Mouse (Mus musculus) forebrain, embryonic 11.5 days (tissue): ENCODE results near the gene Dpf1. TPM values are rescaled to one million over a fixed set of nuclear protein-coding genes. Genes with fewer than 3 reads are reported as not detected.

Experiments used
- ATAC-seq: fragments of 200-750 bp; cut with Nextera tagmentation; replicated peaks from 2 replicates; pipeline ENCODE4 v1.8.0; 2017; ENCODE audit warnings: moderate TSS enrichment; ENCODE audit not compliant: low FRiP score
- DNase-seq: peaks from one replicate; pipeline ENCODE4 v3.0.0-alpha.2; 2017; ENCODE audit warnings: low spot score
- H3K27ac ChIP-seq: fragments of 300-500 bp; sonication (generic); 2 replicates; pipeline ENCODE4 v1.5.1; 2014; ENCODE audit warnings: low read depth, low read length
- H3K27me3 ChIP-seq: fragments of 300-500 bp; sonication (generic); 2 replicates; pipeline ENCODE4 v1.6.1; 2014; ENCODE audit warnings: mild to moderate bottlenecking, low read length, mixed read lengths; ENCODE audit not compliant: control insufficient read depth, insufficient read depth
- H3K36me3 ChIP-seq: fragments of 300-500 bp; sonication (generic); 2 replicates; pipeline ENCODE4 v1.6.1; 2014; ENCODE audit warnings: mild to moderate bottlenecking, low read length, moderate library complexity, mixed read lengths; ENCODE audit not compliant: control insufficient read depth, insufficient read depth
- H3K4me1 ChIP-seq: fragments of 300-500 bp; sonication (generic); replicated peaks from 2 replicates; pipeline ENCODE4 v1.6.1; 2014; ENCODE audit warnings: low read length, mixed read lengths; ENCODE audit not compliant: control insufficient read depth, insufficient read depth
- H3K4me2 ChIP-seq: fragments of 300-500 bp; sonication (generic); 2 replicates; pipeline ENCODE4 v1.6.1; 2014; ENCODE audit warnings: low read depth, mild to moderate bottlenecking, low read length, moderate library complexity, mixed read lengths; ENCODE audit not compliant: severe bottlenecking
- H3K4me3 ChIP-seq: fragments of 300-500 bp; sonication (generic); 2 replicates; pipeline ENCODE4 v1.5.1; 2014; ENCODE audit warnings: low read depth, low read length
- H3K9ac ChIP-seq: fragments of 300-500 bp; sonication (generic); 2 replicates; pipeline ENCODE4 v1.6.1; 2014; ENCODE audit warnings: low read length
- H3K9me3 ChIP-seq: fragments of 300-500 bp; sonication (generic); 2 replicates; pipeline ENCODE4 v1.6.1; 2016; ENCODE audit warnings: low read length, mixed read lengths; ENCODE audit not compliant: control insufficient read depth
- WGBS: fragments of 180-500 bp; shearing (Covaris S2); extraction: QIAGEN DNeasy Blood & Tissue Kit; methylation state at CpG from one replicate; pipeline ENCODE4 v1.1.7; 2014; 5-methylcytosine and 5-hydroxymethylcytosine counted together
- polyA plus RNA-seq: library from polyadenylated mRNA; unstranded; fragments of >200 nt; fragmentation: Nextera tagmentation; extraction: Ambion mirVana; gene quantifications from 2 replicates; pipeline ENCODE4 v1.2.1, GENCODE M21; 2014

Gene Dpf1
- polyA plus RNA-seq, 1 experiment from 2014 or later = 76.0 TPM

DNA sequence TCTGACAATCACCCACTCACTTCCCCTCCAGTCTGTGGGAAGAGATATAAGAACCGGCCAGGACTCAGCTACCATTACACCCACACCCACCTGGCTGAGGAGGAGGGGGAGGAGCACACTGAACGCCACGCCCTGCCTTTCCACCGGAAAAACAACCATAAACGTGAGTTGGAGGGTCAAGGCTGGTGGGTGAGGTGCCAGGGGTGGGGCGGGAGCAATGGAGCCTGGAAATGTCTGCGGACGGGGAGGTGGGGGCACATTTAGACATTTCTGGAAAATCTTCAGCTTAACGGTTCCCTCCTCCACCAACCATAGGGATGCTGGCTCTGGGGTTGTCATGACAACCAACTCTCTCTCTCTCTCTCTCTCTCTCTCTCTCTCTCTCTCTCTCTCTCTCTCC is 9.3 kb downstream of the Dpf1 start:
- Histone ChIP-seq H3K27me3 (no peaks in the 10 kb centered on the region), H3K4me3 (no peak overlapping the region), H3K9ac (no peak overlapping the region), H3K4me2 (no peak overlapping the region), H3K27ac (no peak overlapping the region), H3K9me3 (no peaks in the 10 kb centered on the region), H3K36me3 (peaks cover 3% of the 10 kb centered on the region; the same call in 1 of the 2 replicates), H3K4me1 (peaks cover 35% of the 10 kb centered on the region)
- DNase-seq (no peak), ATAC-seq (no peak)
- 24% methylated on average over 9 of the region's 9 CpGs for WGBS

DNA sequence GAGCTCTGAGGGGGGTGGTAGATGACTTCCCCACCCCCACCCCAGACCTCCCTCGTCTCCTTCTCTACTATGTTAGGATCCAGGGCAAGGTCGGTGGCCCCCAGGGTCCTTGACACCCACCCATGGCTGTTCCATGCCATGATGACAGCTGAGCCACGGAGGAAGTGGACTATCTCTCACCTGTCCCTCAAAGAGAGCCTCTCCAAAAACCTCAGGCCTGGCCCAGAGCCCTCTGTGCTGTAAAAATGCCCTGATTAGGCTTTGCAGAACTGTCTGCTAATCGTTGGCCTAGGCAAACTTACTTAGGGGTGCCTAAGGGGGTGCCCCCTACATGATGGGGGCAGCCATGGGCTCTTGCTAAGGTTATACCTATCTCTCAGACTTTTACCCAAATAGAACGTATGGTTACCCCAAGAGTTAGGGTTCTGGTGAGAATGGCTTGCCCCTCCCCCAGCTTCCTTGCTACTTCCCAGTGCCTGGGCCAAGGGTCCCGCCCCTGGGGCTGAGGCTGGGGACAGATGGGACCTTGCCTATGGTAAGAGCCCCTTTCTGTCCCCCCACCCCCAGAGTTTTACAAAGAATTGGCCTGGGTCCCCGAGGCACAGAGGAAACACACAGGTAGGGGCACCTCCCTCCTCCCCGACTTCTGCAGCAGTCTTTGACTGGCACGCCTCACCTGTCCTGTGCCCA is 10.0 kb downstream of the Dpf1 start:
- Histone ChIP-seq H3K4me1 (peaks cover 38% of the 10 kb centered on the region), H3K4me3 (no peak overlapping the region), H3K4me2 (no peak overlapping the region), H3K36me3 (peaks cover 3% of the 10 kb centered on the region; the same call in 1 of the 2 replicates), H3K27ac (no peak overlapping the region), H3K9ac (0 out of 2 replicates have a peak overlapping the region, but pooled peaks have one; percentile 6), H3K27me3 (no peaks in the 10 kb centered on the region), H3K9me3 (no peaks in the 10 kb centered on the region)
- ATAC-seq (no peak), DNase-seq (no peak)
- 45% methylated on average over 9 of the region's 9 CpGs for WGBS

DNA sequence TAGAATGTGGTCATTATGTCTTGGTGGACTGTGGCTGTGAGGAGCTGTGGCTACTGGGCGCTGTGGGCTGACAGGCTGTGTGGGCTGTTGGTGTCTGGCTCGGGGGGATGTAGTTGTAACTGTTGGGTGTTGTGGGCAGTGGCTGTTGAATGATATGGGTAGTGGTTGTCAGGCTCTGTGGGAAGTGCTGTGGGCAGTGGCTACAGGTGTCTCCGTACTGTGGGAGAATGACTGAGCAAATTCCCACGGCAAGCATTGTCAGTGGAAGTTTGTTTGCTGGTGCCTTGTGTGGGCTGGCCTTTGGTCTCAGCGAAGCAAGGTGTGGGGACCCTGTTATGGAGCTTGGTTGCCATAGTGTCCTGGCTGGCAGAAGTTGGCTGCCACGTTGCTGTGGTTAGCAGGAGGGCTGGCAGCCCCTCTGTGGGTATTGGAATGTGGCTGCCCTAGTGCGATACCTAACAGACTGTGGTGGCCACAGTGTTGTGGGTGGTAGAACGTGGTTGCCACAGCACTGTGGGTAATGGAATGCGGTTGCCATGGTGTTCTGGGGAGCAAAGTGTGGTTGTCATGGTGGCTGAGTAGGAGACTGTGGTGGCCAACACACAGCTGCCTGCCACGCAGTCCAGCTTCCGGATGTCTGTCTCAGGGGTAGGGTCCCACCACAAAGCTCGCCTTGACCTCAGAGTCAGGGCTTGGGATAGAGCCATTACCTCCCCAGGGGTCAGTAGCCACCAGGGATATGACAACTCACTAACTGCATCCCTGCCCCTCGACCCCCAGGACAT is 11.3 kb downstream of the Dpf1 start:
- H3K4me1 ChIP-seq = peaks cover 40% of the 10 kb centered on the region
- H3K27ac ChIP-seq = peak overlapping the region; percentile 25; the same call in 1 of the 2 replicates
- peaks cover 3% of the 10 kb centered on the region; the same call in 1 of the 2 replicates for H3K36me3 ChIP-seq
- H3K27me3 ChIP-seq = no peaks in the 10 kb centered on the region
- ATAC-seq (peak; percentile 23; the same call in 1 of the 2 replicates), DNase-seq (peak; percentile 75)
- no peak overlapping the region; the same call in 1 of the 2 replicates for H3K9ac ChIP-seq
- H3K4me3 ChIP-seq = no peak overlapping the region
- 64% methylated on average over 13 of the region's 13 CpGs for WGBS
- no peaks in the 10 kb centered on the region for H3K9me3 ChIP-seq
- no peak overlapping the region for H3K4me2 ChIP-seq

DNA sequence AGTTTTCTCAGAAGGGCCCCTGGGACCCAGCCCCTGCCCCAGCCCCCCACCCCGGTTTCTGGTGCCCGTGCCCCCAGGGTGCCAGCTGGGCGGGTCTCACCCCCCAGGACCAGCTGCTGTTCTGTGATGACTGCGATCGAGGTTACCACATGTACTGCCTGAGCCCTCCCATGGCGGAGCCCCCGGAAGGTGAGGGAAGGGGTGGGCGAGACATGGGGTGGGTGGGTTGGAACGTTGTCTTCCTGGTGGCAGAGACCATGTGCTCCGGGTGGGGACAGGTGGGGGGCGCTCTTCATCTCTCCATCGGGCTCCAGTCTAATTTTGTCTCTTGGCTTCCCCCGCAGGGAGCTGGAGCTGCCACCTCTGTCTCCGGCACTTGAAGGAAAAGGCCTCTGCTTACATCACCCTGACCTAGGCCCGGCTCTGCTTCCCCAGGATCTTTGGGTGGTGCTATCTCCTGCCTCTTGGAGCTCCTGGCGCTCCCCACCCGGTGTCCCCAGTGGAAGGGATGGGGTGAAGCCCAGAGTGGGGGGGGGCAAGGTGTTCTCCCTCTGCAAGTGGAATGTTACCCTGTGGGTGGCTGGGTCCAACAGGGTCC is 12.5 kb downstream of the Dpf1 start:
- 59% methylated on average over 17 of the region's 17 CpGs for WGBS

DNA sequence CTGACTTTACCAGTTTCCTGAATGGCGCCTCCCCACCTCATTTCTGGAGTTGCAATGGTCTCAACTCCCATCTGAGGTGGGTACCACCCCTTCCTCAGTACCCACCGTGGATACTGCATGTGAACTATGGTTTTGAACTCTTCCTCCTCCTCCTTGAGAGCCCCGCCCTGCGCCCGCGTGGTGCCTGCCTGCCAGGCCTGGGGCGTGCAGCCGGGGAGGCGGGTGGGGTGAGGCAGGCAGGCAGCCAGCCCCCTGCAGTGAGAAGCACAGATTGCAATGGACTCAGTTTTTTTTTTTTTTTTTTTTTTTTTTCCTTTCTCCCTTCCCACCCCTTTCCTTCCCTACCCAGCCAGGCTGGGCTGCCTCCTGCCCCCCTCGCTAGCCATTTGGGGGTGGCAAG is 13.2 kb downstream of the Dpf1 start:
- Histone ChIP-seq H3K27ac (peak overlapping the region; percentile 91), H3K27me3 (no peaks in the 10 kb centered on the region), H3K4me3 (peak overlapping the region; percentile 0; the same call in 1 of the 2 replicates), H3K9me3 (no peaks in the 10 kb centered on the region), H3K9ac (peak overlapping the region; percentile 5), H3K36me3 (no peaks in the 10 kb centered on the region; the same call in 1 of the 2 replicates), H3K4me1 (peaks cover 42% of the 10 kb centered on the region), H3K4me2 (peak overlapping the region; percentile 53)
- WGBS = 4% methylated on average over 10 of the region's 10 CpGs
- ATAC-seq = peak; percentile 53
- peak; percentile 83 for DNase-seq

More for the DNA sequence above, 12.5 kb downstream of the Dpf1 start:
- ATAC-seq = no peak
- no peak overlapping the region for H3K4me3 ChIP-seq
- H3K36me3 ChIP-seq = peaks cover 3% of the 10 kb centered on the region; the same call in 1 of the 2 replicates
- peak overlapping the region; percentile 5; the same call in 1 of the 2 replicates for H3K9ac ChIP-seq
- no peaks in the 10 kb centered on the region for H3K9me3 ChIP-seq
- peaks cover 42% of the 10 kb centered on the region for H3K4me1 ChIP-seq
- peak overlapping the region; percentile 91 for H3K27ac ChIP-seq
- DNase-seq = no peak
- no peaks in the 10 kb centered on the region for H3K27me3 ChIP-seq
- peak overlapping the region; percentile 53; the same call in 1 of the 2 replicates for H3K4me2 ChIP-seq

DNA sequence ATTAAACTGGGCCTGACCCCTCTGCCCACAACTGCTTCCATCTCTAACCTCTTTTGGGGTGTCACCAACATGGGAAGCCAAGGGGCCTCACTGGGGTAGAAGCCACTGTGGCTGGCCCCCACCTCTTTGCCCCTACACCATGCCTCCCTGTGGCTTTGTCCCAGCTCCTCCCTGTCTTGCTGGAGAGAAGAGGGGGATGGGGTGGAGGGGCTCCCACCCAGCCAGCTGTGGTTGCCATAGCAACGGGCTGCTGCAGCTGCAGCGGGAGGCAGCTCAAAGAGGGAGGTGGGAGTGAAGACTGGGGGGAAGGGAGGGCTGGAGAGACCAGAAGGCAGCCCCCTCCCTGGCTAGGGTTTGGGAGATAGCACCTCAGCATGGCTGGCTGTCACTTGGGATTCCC is 13.8 kb downstream of the Dpf1 start:
- peak; percentile 91 for DNase-seq
- Histone ChIP-seq H3K4me3 (no peak overlapping the region; the same call in 1 of the 2 replicates), H3K27ac (peak overlapping the region; percentile 91), H3K4me2 (peak overlapping the region; percentile 53), H3K27me3 (no peaks in the 10 kb centered on the region), H3K4me1 (peaks cover 42% of the 10 kb centered on the region), H3K9me3 (no peaks in the 10 kb centered on the region), H3K9ac (peak overlapping the region; percentile 5; the same call in 1 of the 2 replicates), H3K36me3 (no peaks in the 10 kb centered on the region; the same call in 1 of the 2 replicates)
- 3% methylated on average over 2 of the region's 2 CpGs for WGBS
- peak; percentile 81 for ATAC-seq

DNA sequence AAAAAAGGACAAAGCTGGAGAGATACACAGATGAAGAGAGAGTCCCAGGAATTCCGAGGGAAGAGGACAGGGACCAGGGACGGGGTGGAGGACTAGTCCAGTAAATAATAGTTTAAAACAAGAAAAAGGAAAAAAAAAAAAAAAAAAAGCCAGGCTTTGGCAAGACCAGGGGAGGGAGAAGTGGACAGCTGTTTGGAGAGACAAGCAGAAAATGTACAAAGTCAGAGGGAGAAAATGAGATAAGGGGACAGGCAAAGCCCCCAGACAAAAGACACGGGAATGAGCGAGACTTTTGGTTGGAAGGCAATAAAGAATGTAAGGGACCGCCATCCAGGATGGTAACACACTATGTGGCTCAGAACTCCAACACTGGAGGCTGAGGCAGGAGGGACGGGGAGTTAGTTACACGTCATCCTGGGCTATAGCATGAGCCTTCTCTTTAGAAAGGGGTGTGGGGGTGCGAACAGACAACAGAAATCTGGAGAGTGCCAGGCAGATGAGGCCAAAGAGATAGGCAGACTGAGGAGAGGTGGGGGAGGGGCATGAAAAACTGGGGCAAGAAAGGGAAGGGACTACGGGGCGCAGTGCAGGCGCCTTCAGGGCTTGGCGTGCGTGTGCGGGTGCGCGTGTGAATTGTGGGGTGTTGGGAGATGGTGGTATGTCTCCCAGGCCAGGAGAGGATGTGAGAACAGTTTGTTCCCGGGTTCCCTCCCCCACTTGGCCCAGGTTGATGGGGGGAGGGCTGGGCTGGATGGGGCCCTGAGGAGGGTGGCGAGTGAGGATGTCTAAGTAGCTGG is 14.6 kb downstream of the Dpf1 start:
- H3K27me3 ChIP-seq = no peaks in the 10 kb centered on the region
- H3K4me1 ChIP-seq = peaks cover 38% of the 10 kb centered on the region
- peak overlapping the region; percentile 53 for H3K4me2 ChIP-seq
- ATAC-seq = peak; percentile 11
- peak overlapping the region; percentile 52 for H3K9ac ChIP-seq
- H3K36me3 ChIP-seq = no peaks in the 10 kb centered on the region; the same call in 1 of the 2 replicates
- H3K9me3 ChIP-seq = no peaks in the 10 kb centered on the region
- H3K4me3 ChIP-seq = peak overlapping the region; percentile 20
- peak overlapping the region; percentile 91 for H3K27ac ChIP-seq
- DNase-seq = no peak
- WGBS = 3% methylated on average over 18 of the region's 18 CpGs
